Mouse (Mus musculus) hindbrain, embryonic 15.5 days (tissue): ENCODE results near the gene Nfatc2. TPM values are rescaled to one million over a fixed set of nuclear protein-coding genes. Genes with fewer than 3 reads are reported as not detected.
A peak's percentile ranks its signal among the peaks of the same experiment; 100 is the strongest.

ENCODE experiments used
- ATAC-seq: fragments of 200-750 bp; cut with Nextera tagmentation; 2 replicates; pipeline ENCODE4 v1.8.0; 2017; ENCODE audit warnings: low read depth, moderate number of reproducible peaks, moderate TSS enrichment; ENCODE audit not compliant: low FRiP score
- H3K27ac ChIP-seq: fragments of 300-500 bp; sonication (generic); replicated peaks from 2 replicates; pipeline ENCODE4 v1.5.1; 2015; ENCODE audit warnings: mild to moderate bottlenecking, inconsistent platforms
- H3K27me3 ChIP-seq: fragments of 300-500 bp; sonication (generic); 2 replicates; pipeline ENCODE4 v1.6.1; 2015; ENCODE audit warnings: control low read depth, inconsistent platforms
- H3K36me3 ChIP-seq: fragments of 300-500 bp; sonication (generic); 2 replicates; pipeline ENCODE4 v1.6.1; 2015; ENCODE audit warnings: control low read depth, inconsistent platforms
- H3K4me1 ChIP-seq: fragments of 300-500 bp; sonication (generic); replicated peaks from 2 replicates; pipeline ENCODE4 v1.6.1; 2015; ENCODE audit warnings: control low read depth, inconsistent platforms
- H3K4me2 ChIP-seq: fragments of 300-500 bp; sonication (generic); 2 replicates; pipeline ENCODE4 v1.6.1; 2015; ENCODE audit warnings: moderate library complexity, mild to moderate bottlenecking, inconsistent platforms
- H3K4me3 ChIP-seq: fragments of 300-500 bp; sonication (generic); 2 replicates; pipeline ENCODE4 v1.5.1; 2015; ENCODE audit warnings: mild to moderate bottlenecking, inconsistent platforms
- H3K9ac ChIP-seq: fragments of 300-500 bp; sonication (generic); 2 replicates; pipeline ENCODE4 v1.6.1; 2015; ENCODE audit warnings: inconsistent platforms
- H3K9me3 ChIP-seq: fragments of 300-500 bp; sonication (generic); 2 replicates; pipeline ENCODE4 v1.6.1; 2016; ENCODE audit warnings: control low read depth, inconsistent platforms
- WGBS: fragments of 180-500 bp; shearing (Covaris S2); methylation state at CpG from one replicate; pipeline ENCODE4 v1.1.7; 2015; 5-methylcytosine and 5-hydroxymethylcytosine counted together
- polyA plus RNA-seq: library from polyadenylated mRNA; unstranded; fragments of >200 nt; fragmentation: Nextera tagmentation; extraction: Ambion mirVana; gene quantifications from 2 replicates; pipeline ENCODE4 v1.2.1, GENCODE M21; 2015

Gene Nfatc2
- polyA plus RNA-seq, 1 experiment from 2014 or later = 3.8 TPM

DNA sequence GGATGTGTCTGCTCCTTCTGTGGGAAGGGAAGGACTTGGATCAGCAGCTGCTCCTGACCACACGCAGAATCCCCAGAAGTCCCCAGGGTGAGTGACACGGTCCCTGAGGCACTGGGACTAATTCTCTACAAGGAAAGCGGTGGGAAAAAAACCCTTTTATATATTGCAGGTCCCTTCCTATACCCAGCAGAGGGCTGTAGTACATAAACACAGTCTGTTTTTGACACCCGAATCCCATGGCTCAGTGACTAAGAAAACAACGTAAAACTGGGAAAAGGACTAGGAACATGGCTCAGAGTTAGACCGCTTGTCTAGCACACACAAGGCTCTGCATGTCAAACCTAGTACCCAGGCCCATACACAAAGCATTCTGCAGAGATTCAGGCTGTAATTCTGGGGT lies 101.2 kb downstream of the Nfatc2 start:
- H3K4me3 ChIP-seq = no peak overlapping the region
- no peaks in the 10 kb centered on the region for H3K36me3 ChIP-seq
- ATAC-seq = no peak
- H3K4me2 ChIP-seq = no peak overlapping the region
- no peaks in the 10 kb centered on the region for H3K4me1 ChIP-seq
- no peak overlapping the region for H3K9ac ChIP-seq
- WGBS = 76% methylated on average over 6 of the region's 6 CpGs
- H3K9me3 ChIP-seq = no peaks in the 10 kb centered on the region
- H3K27ac ChIP-seq = no peak overlapping the region
- 0 out of 2 replicates have a peak, but pooled peaks cover 3% of the 10 kb centered on the region for H3K27me3 ChIP-seq

DNA sequence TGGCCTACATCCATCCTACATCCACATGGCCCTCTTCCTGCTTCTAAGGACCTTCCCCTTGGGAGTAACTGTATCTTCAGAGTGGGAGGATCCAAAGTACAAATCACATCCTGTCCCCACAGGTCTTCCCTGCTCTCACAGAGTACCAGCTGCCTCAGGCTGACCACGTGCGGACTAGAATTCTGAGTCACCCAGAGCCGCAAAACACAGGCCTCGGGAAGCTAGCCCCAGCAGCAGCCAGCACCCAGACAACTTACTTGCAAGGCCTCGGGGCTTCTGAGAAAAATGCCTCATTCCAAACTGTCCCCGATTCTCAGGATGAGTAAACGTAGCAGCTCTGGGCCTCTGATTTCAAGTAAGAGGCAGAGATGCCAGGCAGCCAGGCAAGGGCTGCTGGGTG lies 109.7 kb downstream of the Nfatc2 start:
- Histone ChIP-seq H3K4me1 (no peaks in the 10 kb centered on the region), H3K9me3 (no peaks in the 10 kb centered on the region), H3K4me3 (no peak overlapping the region), H3K27me3 (no peaks in the 10 kb centered on the region), H3K27ac (no peak overlapping the region), H3K9ac (no peak overlapping the region), H3K4me2 (no peak overlapping the region), H3K36me3 (no peaks in the 10 kb centered on the region)
- WGBS = 80% methylated on average over 7 of the region's 7 CpGs
- ATAC-seq = no peak

GRCm38 (mm10) chr2:168489953-168490352 lies 111.5 kb downstream of the Nfatc2 start:
- no peak overlapping the region for H3K4me3 ChIP-seq
- no peak overlapping the region for H3K4me2 ChIP-seq
- no peaks in the 10 kb centered on the region for H3K9me3 ChIP-seq
- H3K9ac ChIP-seq = no peak overlapping the region
- no peak for ATAC-seq
- H3K27me3 ChIP-seq = no peaks in the 10 kb centered on the region
- no peaks in the 10 kb centered on the region for H3K36me3 ChIP-seq
- no peak overlapping the region for H3K27ac ChIP-seq
- H3K4me1 ChIP-seq = no peaks in the 10 kb centered on the region
- WGBS = 93% methylated on average over 13 of the region's 13 CpGs

GRCm38 (mm10) chr2:168488158-168488925 lies 113.1 kb downstream of the Nfatc2 start:
- Histone ChIP-seq H3K36me3 (no peaks in the 10 kb centered on the region), H3K9me3 (no peaks in the 10 kb centered on the region), H3K4me3 (no peak overlapping the region), H3K4me1 (no peaks in the 10 kb centered on the region), H3K4me2 (no peak overlapping the region), H3K27ac (no peak overlapping the region), H3K27me3 (no peaks in the 10 kb centered on the region), H3K9ac (no peak overlapping the region)
- WGBS = 86% methylated on average over 11 of the region's 11 CpGs
- ATAC-seq = no peak

GRCm38 (mm10) chr2:168481121-168481520 lies 120.3 kb downstream of the Nfatc2 start:
- no peaks in the 10 kb centered on the region for H3K27me3 ChIP-seq
- H3K4me1 ChIP-seq = no peaks in the 10 kb centered on the region
- no peaks in the 10 kb centered on the region for H3K36me3 ChIP-seq
- H3K27ac ChIP-seq = no peak overlapping the region
- no peak for ATAC-seq
- WGBS = 82% methylated on average over 14 of the region's 14 CpGs
- H3K4me2 ChIP-seq = no peak overlapping the region
- no peak overlapping the region for H3K4me3 ChIP-seq
- H3K9ac ChIP-seq = no peak overlapping the region
- no peaks in the 10 kb centered on the region for H3K9me3 ChIP-seq

GRCm38 (mm10) chr2:168480692-168481091 lies 120.8 kb downstream of the Nfatc2 start:
- 61% methylated on average over 6 of the region's 6 CpGs for WGBS
- Histone ChIP-seq H3K9ac (no peak overlapping the region), H3K4me1 (no peaks in the 10 kb centered on the region), H3K4me2 (no peak overlapping the region), H3K36me3 (no peaks in the 10 kb centered on the region), H3K27me3 (no peaks in the 10 kb centered on the region), H3K27ac (no peak overlapping the region), H3K9me3 (no peaks in the 10 kb centered on the region), H3K4me3 (no peak overlapping the region)
- peak; percentile 63; the same call in 1 of the 2 replicates for ATAC-seq

DNA sequence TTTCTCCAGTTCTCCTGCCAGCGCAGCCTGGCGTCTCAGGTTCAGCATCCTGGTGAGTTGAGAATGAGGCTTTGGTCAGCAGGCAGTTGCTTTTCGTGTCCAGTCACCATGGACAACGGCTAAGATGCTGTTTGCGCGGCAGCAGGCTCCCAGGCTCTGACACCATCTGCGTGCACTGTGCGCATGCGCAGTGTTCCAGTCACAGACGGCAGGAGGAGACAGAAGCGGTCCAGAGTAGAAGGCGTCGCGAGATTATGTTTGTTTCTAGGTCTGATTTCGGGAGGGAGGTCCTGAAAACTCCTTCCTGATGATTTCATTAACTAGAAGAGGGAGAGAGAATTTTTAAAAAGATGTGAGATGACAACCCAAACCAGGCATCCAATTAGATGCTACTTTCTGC lies 121.5 kb downstream of the Nfatc2 start:
- 73% methylated on average over 15 of the region's 15 CpGs for WGBS
- Histone ChIP-seq H3K27me3 (no peaks in the 10 kb centered on the region), H3K9ac (no peak overlapping the region), H3K9me3 (no peaks in the 10 kb centered on the region), H3K4me1 (no peaks in the 10 kb centered on the region), H3K36me3 (no peaks in the 10 kb centered on the region), H3K27ac (no peak overlapping the region), H3K4me2 (no peak overlapping the region), H3K4me3 (no peak overlapping the region)
- no peak for ATAC-seq

DNA sequence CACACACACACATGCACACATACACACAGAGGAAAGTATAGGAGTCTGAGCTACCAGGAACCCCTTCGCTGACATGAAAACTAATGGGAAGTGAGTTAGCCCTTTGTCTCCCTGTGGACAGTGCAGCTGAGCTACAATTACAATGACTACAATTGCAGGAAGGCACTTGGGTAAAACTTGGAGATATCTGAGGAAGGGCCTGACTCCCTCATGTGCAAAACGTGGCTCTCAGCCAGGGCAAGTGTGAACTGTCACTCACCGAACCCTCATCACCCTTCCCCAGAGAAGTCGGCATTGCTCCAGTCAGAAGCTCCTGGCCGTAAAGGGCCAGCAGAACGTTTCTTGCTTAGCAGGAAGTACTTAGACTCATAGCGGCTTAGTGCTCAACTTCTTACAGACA lies 123.0 kb downstream of the Nfatc2 start:
- H3K27me3 ChIP-seq = no peaks in the 10 kb centered on the region
- no peaks in the 10 kb centered on the region for H3K9me3 ChIP-seq
- 53% methylated on average over 7 of the region's 7 CpGs for WGBS
- H3K4me3 ChIP-seq = no peak overlapping the region
- H3K36me3 ChIP-seq = no peaks in the 10 kb centered on the region
- no peak overlapping the region for H3K4me2 ChIP-seq
- H3K4me1 ChIP-seq = no peaks in the 10 kb centered on the region
- no peak overlapping the region for H3K27ac ChIP-seq
- H3K9ac ChIP-seq = no peak overlapping the region
- ATAC-seq = no peak

DNA sequence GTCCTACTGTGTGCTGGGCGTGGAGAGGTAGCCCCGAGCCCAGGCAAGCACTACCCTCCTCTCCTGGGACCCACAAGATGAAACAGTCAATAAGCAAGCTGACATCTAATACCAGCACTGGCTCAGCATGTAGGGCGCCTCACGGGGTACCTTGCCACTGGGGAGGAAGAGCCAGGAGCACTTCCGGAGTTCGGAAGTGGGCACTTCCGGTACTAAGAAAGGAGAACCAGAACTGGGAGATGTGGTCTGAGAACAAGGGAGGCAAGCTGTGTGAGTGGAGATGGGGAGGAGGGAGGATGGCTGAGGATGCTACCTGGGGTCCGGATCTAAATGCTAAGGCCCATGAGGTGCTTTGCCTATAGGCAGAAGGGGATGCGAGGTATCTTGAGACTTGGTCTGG lies 128.0 kb downstream of the Nfatc2 start:
- H3K9ac ChIP-seq = no peak overlapping the region
- ATAC-seq = no peak
- 66% methylated on average over 9 of the region's 9 CpGs for WGBS

DNA sequence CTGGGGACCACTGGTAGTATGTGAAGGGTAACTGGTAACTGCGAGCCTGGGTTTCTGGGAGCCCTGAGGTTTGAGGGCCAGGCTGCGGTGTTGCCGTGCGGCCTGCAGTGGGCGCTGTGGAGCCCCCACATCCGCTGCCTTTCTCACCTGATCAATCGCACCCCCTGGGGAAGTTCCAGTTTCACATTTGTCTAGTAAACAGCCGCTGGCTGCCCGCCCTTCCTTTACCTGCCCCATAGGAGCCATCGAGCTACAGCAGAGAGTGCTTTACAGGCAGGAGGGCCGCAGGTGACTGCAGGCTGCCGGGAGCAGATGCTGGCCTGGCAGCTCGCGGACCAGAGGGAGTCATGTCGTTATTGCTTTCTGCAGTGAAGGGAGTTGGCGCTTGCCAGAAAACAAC lies 128.6 kb downstream of the Nfatc2 start:
- H3K27me3 ChIP-seq = no peaks in the 10 kb centered on the region
- 3% methylated on average over 16 of the region's 16 CpGs for WGBS
- H3K9me3 ChIP-seq = no peaks in the 10 kb centered on the region
- peak overlapping the region; percentile 22 for H3K4me3 ChIP-seq
- H3K36me3 ChIP-seq = no peaks in the 10 kb centered on the region
- peak overlapping the region; percentile 48 for H3K4me2 ChIP-seq
- H3K27ac ChIP-seq = no peak overlapping the region
- H3K4me1 ChIP-seq = peaks cover 6% of the 10 kb centered on the region
- ATAC-seq = peak; percentile 50; the same call in 1 of the 2 replicates
- H3K9ac ChIP-seq = no peak overlapping the region

More for the DNA sequence above, 128.0 kb downstream of the Nfatc2 start:
- H3K4me1 ChIP-seq = peaks cover 6% of the 10 kb centered on the region
- no peaks in the 10 kb centered on the region for H3K36me3 ChIP-seq
- no peak overlapping the region for H3K4me3 ChIP-seq
- H3K4me2 ChIP-seq = no peak overlapping the region
- H3K9me3 ChIP-seq = no peaks in the 10 kb centered on the region
- no peaks in the 10 kb centered on the region for H3K27me3 ChIP-seq
- H3K27ac ChIP-seq = no peak overlapping the region

- Histone ChIP-seq H3K9me3 (no peaks in the 10 kb centered on the region), H3K4me3 (no peak overlapping the region), H3K9ac (no peak overlapping the region), H3K4me2 (no peak overlapping the region), H3K36me3 (no peaks in the 10 kb centered on the region), H3K27ac (no peak overlapping the region), H3K4me1 (peaks cover 6% of the 10 kb centered on the region), H3K27me3 (no peaks in the 10 kb centered on the region)
- peak; percentile 54; the same call in 1 of the 2 replicates for ATAC-seq
- WGBS = 23% methylated on average over 4 of the region's 4 CpGs
Measured at GRCm38 (mm10) chr2:168469032-168469431, 132.4 kb downstream of the Nfatc2 start.

DNA sequence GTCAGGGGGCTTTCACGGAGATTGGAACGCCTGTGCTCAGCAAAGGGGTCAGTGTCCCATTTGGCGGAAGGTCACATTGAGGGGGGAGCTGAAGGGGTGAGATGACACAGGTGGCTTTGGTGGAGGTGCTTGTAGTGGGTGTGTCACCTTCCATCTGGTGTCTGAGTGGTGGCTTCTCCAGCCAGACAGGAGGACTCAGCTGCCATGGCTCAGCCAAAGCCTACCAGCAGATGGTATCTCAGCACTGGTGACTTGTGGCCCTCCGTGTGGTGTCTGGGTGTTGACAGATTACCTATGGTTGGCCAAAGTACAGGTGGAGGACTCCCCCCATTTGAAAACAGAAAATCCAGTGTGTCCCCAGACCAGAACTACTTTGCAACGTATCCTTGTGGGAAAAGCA lies 134.3 kb downstream of the Nfatc2 start:
- Histone ChIP-seq H3K4me2 (no peak overlapping the region), H3K9me3 (no peaks in the 10 kb centered on the region), H3K36me3 (no peaks in the 10 kb centered on the region), H3K27me3 (no peaks in the 10 kb centered on the region), H3K27ac (no peak overlapping the region), H3K4me3 (no peak overlapping the region), H3K9ac (no peak overlapping the region), H3K4me1 (no peaks in the 10 kb centered on the region)
- 85% methylated on average over 5 of the region's 5 CpGs for WGBS
- no peak for ATAC-seq

GRCm38 (mm10) chr2:168466066-168466465 lies 135.4 kb downstream of the Nfatc2 start:
- H3K4me2 ChIP-seq = no peak overlapping the region
- no peak overlapping the region for H3K27ac ChIP-seq
- H3K9me3 ChIP-seq = no peaks in the 10 kb centered on the region
- H3K9ac ChIP-seq = no peak overlapping the region
- no peaks in the 10 kb centered on the region for H3K27me3 ChIP-seq
- ATAC-seq = no peak
- no peaks in the 10 kb centered on the region for H3K36me3 ChIP-seq
- H3K4me3 ChIP-seq = no peak overlapping the region
- H3K4me1 ChIP-seq = 0 out of 2 replicates have a peak, but pooled peaks cover 3% of the 10 kb centered on the region
- 41% methylated on average over 9 of the region's 9 CpGs for WGBS
